Comparison of ENCODE assay signal across 30 mouse cellular contexts in genomic region chr16:21525376-21525775, GRCm38 (mm10).
DNase-seq lines count a peak whose midpoint lies in the region; ATAC-seq lines count a peak whose summit lies in the region.
"Had no signal": no experiment of that assay in that cellular context is flagged by ENCODE, and none has a peak within 500 bp of the region (broad histone marks: within the 10 kb centered on the region; RNA-seq: fewer than 3 reads in every experiment).

No protein-coding gene starts in this region.

- H3K27ac ChIP-seq in kidney, embryonic 15.5 days = no peak overlapping the region
- H3K27ac ChIP-seq: embryonic facial prominence, embryonic 12.5 days; forebrain, embryonic 15.5 days; heart, adult 2 months; hindbrain, embryonic 13.5 days; liver, embryonic 14.5 days; midbrain, embryonic 15.5 days; neural tube, embryonic 15.5 days; stomach, postnatal 0 days had no signal

- peaks cover 6% of the 10 kb centered on the region; the same call in 1 of the 2 replicates for H3K36me3 ChIP-seq in kidney, embryonic 15.5 days
- H3K36me3 ChIP-seq: embryonic facial prominence, embryonic 12.5 days had no signal

- no peaks in the 10 kb centered on the region for H3K27me3 ChIP-seq in kidney, embryonic 15.5 days
- H3K27me3 ChIP-seq: embryonic facial prominence, embryonic 12.5 days; forebrain, embryonic 15.5 days; heart, embryonic 12.5 days; hindbrain, embryonic 13.5 days; midbrain, embryonic 15.5 days; neural tube, embryonic 15.5 days had no signal

- intact Hi-C loops in left cerebral cortex, postnatal 36 days (cut with DNase I) = no loop called here
- intact Hi-C loops in left cerebral cortex, postnatal 4 days (cut with DNase I) = no loop called here

- no peaks in the 10 kb centered on the region for H3K4me1 ChIP-seq in kidney, embryonic 15.5 days
- H3K4me1 ChIP-seq: embryonic facial prominence, embryonic 12.5 days; forebrain, embryonic 15.5 days; hindbrain, embryonic 13.5 days; midbrain, embryonic 15.5 days; neural tube, embryonic 15.5 days had no signal

- H3K9me3 ChIP-seq in kidney, embryonic 15.5 days (replicated peaks) = no peaks in the 10 kb centered on the region
- H3K9me3 ChIP-seq: embryonic facial prominence, embryonic 12.5 days; forebrain, embryonic 15.5 days; G1E; heart, embryonic 12.5 days; hindbrain, embryonic 13.5 days; midbrain, embryonic 15.5 days; neural tube, embryonic 15.5 days had no signal

- no peak overlapping the region for H3K4me2 ChIP-seq in kidney, embryonic 15.5 days
- H3K4me2 ChIP-seq: embryonic facial prominence, embryonic 12.5 days; forebrain, embryonic 15.5 days; heart, embryonic 12.5 days; hindbrain, embryonic 13.5 days; midbrain, embryonic 15.5 days; neural tube, embryonic 15.5 days had no signal

- no peak overlapping the region for H3K4me3 ChIP-seq in kidney, embryonic 15.5 days (replicated peaks)
- H3K4me3 ChIP-seq: embryonic facial prominence, embryonic 12.5 days; forebrain, embryonic 15.5 days; heart, adult 2 months; heart, embryonic 12.5 days; hindbrain, embryonic 13.5 days; midbrain, embryonic 15.5 days; neural tube, embryonic 15.5 days had no signal

- WGBS in kidney, embryonic 15.5 days = 89% methylated on average over 1 of the region's 1 CpGs

- peak; percentile 75 for ATAC-seq in frontal cortex, adult (ENCODE audit: low TSS enrichment)
- no peak for ATAC-seq in kidney, embryonic 15.5 days (replicated peaks; ENCODE audit: low FRiP score)
- ATAC-seq: forebrain, embryonic 15.5 days; intestine, embryonic 16.5 days; midbrain, embryonic 15.5 days had no signal

- no peak overlapping the region for H3K9ac ChIP-seq in kidney, embryonic 15.5 days
- H3K9ac ChIP-seq: embryonic facial prominence, embryonic 12.5 days; forebrain, embryonic 15.5 days; heart, embryonic 12.5 days; hindbrain, embryonic 13.5 days; liver, embryonic 14.5 days; midbrain, embryonic 15.5 days; neural tube, embryonic 15.5 days had no signal

- DNase-seq in frontal cortex, postnatal 10 days (ENCODE audit: low spot score in 2 of 2) = no peak
- DNase-seq in left cerebral cortex, postnatal 36 days (ENCODE audit: low spot score in 2 of 2) = peak; percentile 17 to 41
- DNase-seq in left cerebral cortex, postnatal 4 days = no peak
- peak; percentile 54 for DNase-seq in right cerebral cortex, adult 18-20 months
- DNase-seq in right cerebral cortex, postnatal 25 days = no peak
- DNase-seq: adrenal gland, adult 8-10 months; cerebellum, adult 9-10 months; cerebellum, postnatal 36 days; embryo, embryonic 11 days; heart, adult 2 months; heart, postnatal 4 days; kidney, adult 8-10 months; kidney, postnatal 14 days; layer of hippocampus, adult 9-11 months; liver; right cerebral cortex, postnatal 4 days; thymus, adult 2 months; thymus, postnatal 4 days had no signal

Comparison
In these comparisons a context has a peak if more than half of its experiments do, and no peak if none do; other contexts are left out.
1. DNase-seq: peak in left cerebral cortex, postnatal 36 days (2 of 2) and right cerebral cortex, adult 18-20 months (single experiment); none in frontal cortex, postnatal 10 days (0 of 2), left cerebral cortex, postnatal 4 days (single experiment) and right cerebral cortex, postnatal 25 days (single experiment).